In genomic region chr6:131386416-131387019, GRCm38 (mm10) we compare ENCODE assay signal across 9 mouse cellular contexts. TPM values are rescaled to one million over a fixed set of nuclear protein-coding genes. Genes with fewer than 3 reads are reported as not detected.
DNase-seq lines count a peak whose midpoint lies in the region; ATAC-seq and TF ChIP-seq lines count a peak whose summit lies in the region.
"Had no signal": no experiment of that assay in that cellular context is flagged by ENCODE, and none has a peak within 500 bp of the region (broad histone marks: within the 10 kb centered on the region; RNA-seq: fewer than 3 reads in every experiment).

No protein-coding gene starts in this region.

- H3K4me3 ChIP-seq in heart, embryonic 15.5 days, result peak overlapping the region; percentile 90
- H3K4me3 ChIP-seq in bone marrow macrophage, adult 2 months (ENCODE audit: insufficient read depth, low read length), result peak overlapping the region; percentile 94
- peak overlapping the region; percentile 90 for H3K4me3 ChIP-seq in hindbrain, embryonic 13.5 days
- peak overlapping the region; percentile 80 for H3K4me3 ChIP-seq in midbrain, embryonic 13.5 days (replicated peaks)
- H3K4me3 ChIP-seq in thymus, adult 2 months (ENCODE audit: control insufficient read depth, insufficient read depth, low read length), result no peak overlapping the region

- H3K27ac ChIP-seq in heart, embryonic 15.5 days, result no peak overlapping the region
- H3K27ac ChIP-seq in bone marrow macrophage, adult 2 months (ENCODE audit: insufficient read depth, low read depth, low read length), result no peak overlapping the region
- no peak overlapping the region for H3K27ac ChIP-seq in hindbrain, embryonic 13.5 days
- no peak overlapping the region for H3K27ac ChIP-seq in midbrain, embryonic 13.5 days
- no peak overlapping the region for H3K27ac ChIP-seq in thymus, adult 2 months (ENCODE audit: control insufficient read depth, insufficient read depth, low read length)

- no peak for TF ChIP-seq CTCF in bone marrow macrophage, adult 2 months (IDR thresholded peaks at IDR 0.05; ENCODE audit: low read depth, low read length)
- TF ChIP-seq CTCF in thymus, adult 2 months (IDR thresholded peaks at IDR 0.05; ENCODE audit: borderline replicate concordance, control insufficient read depth, extremely low read depth, insufficient read depth, low read length, poor library complexity), result no peak

- H3K4me2 ChIP-seq in heart, embryonic 15.5 days, result peak overlapping the region; percentile 87
- peak overlapping the region; percentile 93 for H3K4me2 ChIP-seq in hindbrain, embryonic 13.5 days
- H3K4me2 ChIP-seq in midbrain, embryonic 13.5 days (replicated peaks), result peak overlapping the region; percentile 93

- no peaks in the 10 kb centered on the region for H3K9me3 ChIP-seq in heart, embryonic 15.5 days (replicated peaks)
- H3K9me3 ChIP-seq in hindbrain, embryonic 13.5 days, result no peaks in the 10 kb centered on the region
- no peaks in the 10 kb centered on the region for H3K9me3 ChIP-seq in midbrain, embryonic 13.5 days

- no peaks in the 10 kb centered on the region for H3K36me3 ChIP-seq in heart, embryonic 15.5 days
- no peaks in the 10 kb centered on the region for H3K36me3 ChIP-seq in hindbrain, embryonic 13.5 days
- H3K36me3 ChIP-seq in midbrain, embryonic 13.5 days, result no peaks in the 10 kb centered on the region
- no peaks in the 10 kb centered on the region for H3K36me3 ChIP-seq in thymus, adult 2 months (ENCODE audit: control insufficient read depth, insufficient read depth, low read length)

- H3K9ac ChIP-seq in heart, embryonic 15.5 days, result peak overlapping the region; percentile 95; the same call in 1 of the 2 replicates
- peak overlapping the region; percentile 85; the same call in 1 of the 2 replicates for H3K9ac ChIP-seq in hindbrain, embryonic 13.5 days
- H3K9ac ChIP-seq in midbrain, embryonic 13.5 days (replicated peaks), result peak overlapping the region; percentile 84

- no peak for ATAC-seq in heart, embryonic 15.5 days (replicated peaks; ENCODE audit: insufficient number of reproducible peaks, insufficient read depth, low FRiP score, low read depth)
- no peak for ATAC-seq in hindbrain, embryonic 13.5 days (ENCODE audit: low FRiP score)
- ATAC-seq in midbrain, embryonic 13.5 days, result no peak
- no peak for ATAC-seq in erythroid progenitor cell, adult 5-6 weeks (replicated peaks; ENCODE audit: low FRiP score, poor library complexity, severe bottlenecking)

- intact Hi-C loops in heart, postnatal 36 days (cut with DNase I), result no loop called here

- TF ChIP-seq POLR2A in bone marrow macrophage, adult 2 months (IDR thresholded peaks at IDR 0.05; ENCODE audit: borderline replicate concordance, low read depth, low read length), result no peak
- no peak for TF ChIP-seq POLR2A in thymus, adult 2 months (IDR thresholded peaks at IDR 0.05; ENCODE audit: control insufficient read depth, extremely low read depth, insufficient read depth, low read length, poor library complexity)

- no peaks in the 10 kb centered on the region for H3K27me3 ChIP-seq in heart, embryonic 15.5 days
- H3K27me3 ChIP-seq in hindbrain, embryonic 13.5 days, result peaks cover 8% of the 10 kb centered on the region; the same call in 1 of the 2 replicates
- H3K27me3 ChIP-seq in midbrain, embryonic 13.5 days, result no peaks in the 10 kb centered on the region
- no peaks in the 10 kb centered on the region for H3K27me3 ChIP-seq in thymus, adult 2 months (ENCODE audit: control insufficient read depth, insufficient read depth, low read length)

- 38% methylated on average over 9 of the region's 9 CpGs for WGBS in heart, embryonic 15.5 days
- 51% methylated on average over 9 of the region's 9 CpGs for whole genome bisulfite sequencing in hindbrain, embryonic 13.5 days
- 50% methylated on average over 9 of the region's 9 CpGs for WGBS in midbrain, embryonic 13.5 days
- WGBS in thymus, adult 2 months, result 73% methylated on average over 9 of the region's 9 CpGs

- DNase-seq in heart, postnatal 36 days, result no peak
- DNase-seq in frontal cortex, postnatal 14 days (ENCODE audit: low spot score in 2 of 2), result no peak
- DNase-seq in thymus, adult 2 months, result no peak
- DNase-seq: retina, postnatal 1 day had no signal

- peaks cover 50% of the 10 kb centered on the region for H3K4me1 ChIP-seq in heart, embryonic 15.5 days (replicated peaks)
- peaks cover 42% of the 10 kb centered on the region for H3K4me1 ChIP-seq in bone marrow macrophage, adult 2 months (ENCODE audit: control insufficient read depth, insufficient read depth, low read length)
- peaks cover 33% of the 10 kb centered on the region for H3K4me1 ChIP-seq in hindbrain, embryonic 13.5 days (replicated peaks)
- H3K4me1 ChIP-seq in midbrain, embryonic 13.5 days (replicated peaks), result peaks cover 36% of the 10 kb centered on the region
- H3K4me1 ChIP-seq in thymus, adult 2 months (replicated peaks; ENCODE audit: control insufficient read depth, insufficient read depth, low read length), result peaks cover 12% of the 10 kb centered on the region

RNA-seq across cellular contexts. Expression of gene Ybx3, which starts 1.8 kb away (rescaled TPM):
- polyA plus RNA-seq in heart, embryonic 15.5 days (2015; fragmentation: Nextera tagmentation; extraction: Ambion mirVana), result 49.1 and 52.1 TPM in 2 replicates
- 100 to 1,000 TPM; 242 to 252 TPM for total RNA-seq in heart, postnatal 36 days (2021)
- 46.1 and 59.4 TPM in 2 replicates for polyA plus RNA-seq in bone marrow macrophage, adult 2 months (2012; ENCODE audit: insufficient read depth, insufficient read length, missing spikeins)
- polyA plus RNA-seq in hindbrain, embryonic 13.5 days (2015; fragmentation: Nextera tagmentation; extraction: Ambion mirVana), result 23.0 and 26.6 TPM in 2 replicates
- 23.3 and 25.0 TPM in 2 replicates for polyA plus RNA-seq in midbrain, embryonic 13.5 days (2015; fragmentation: Nextera tagmentation; extraction: Ambion mirVana)
- polyA plus RNA-seq in thymus, adult 2 months (2012; rRNA removed), result 48.2 and 71.4 TPM in 2 replicates
- total RNA-seq in erythroid progenitor cell, adult 5-6 weeks (2015; ENCODE audit: low replicate concordance), result 426 and 461 TPM in 2 replicates
- total RNA-seq in erythroid progenitor cell, adult 5-6 weeks (2017; ENCODE audit: low replicate concordance), result 493 and 501 TPM in 2 replicates

RNA-seq across cellular contexts. Expression of gene Styk1, which starts 33.1 kb away (rescaled TPM):
- 0.14 and 0.21 TPM in 2 replicates for polyA plus RNA-seq in heart, embryonic 15.5 days (2015; fragmentation: Nextera tagmentation; extraction: Ambion mirVana)
- under 1 TPM; 0.22 to 0.30 TPM for total RNA-seq in heart, postnatal 36 days (2021)
- not detected in 2 replicates for polyA plus RNA-seq in bone marrow macrophage, adult 2 months (2012; ENCODE audit: insufficient read depth, insufficient read length, missing spikeins)
- 2.3 and 2.7 TPM in 2 replicates for polyA plus RNA-seq in hindbrain, embryonic 13.5 days (2015; fragmentation: Nextera tagmentation; extraction: Ambion mirVana)
- 1.2 and 1.6 TPM in 2 replicates for polyA plus RNA-seq in midbrain, embryonic 13.5 days (2015; fragmentation: Nextera tagmentation; extraction: Ambion mirVana)
- polyA plus RNA-seq in thymus, adult 2 months (2012; rRNA removed), result 0.86 and 1.0 TPM in 2 replicates
- total RNA-seq in erythroid progenitor cell, adult 5-6 weeks (2015; ENCODE audit: low replicate concordance), result not detected in 2 replicates
- total RNA-seq in erythroid progenitor cell, adult 5-6 weeks (2017; ENCODE audit: low replicate concordance), result 1.9 TPM in 1 of 2 replicates, not detected in the other
